Mouse (Mus musculus): Measurements from ENCODE around the gene Kptn.

The Kptn gene

GRCm38 (mm10) chr7:16120262-16120600 lies 536 bp downstream of the Kptn start:
- no peak for DNase-seq (ENCODE audit: low read depth, low spot score)

GRCm38 (mm10) chr7:16125829-16126228 lies 6.1 kb downstream of the Kptn start:
- DNase-seq (ENCODE audit: low read depth, low spot score): no peak

DNA sequence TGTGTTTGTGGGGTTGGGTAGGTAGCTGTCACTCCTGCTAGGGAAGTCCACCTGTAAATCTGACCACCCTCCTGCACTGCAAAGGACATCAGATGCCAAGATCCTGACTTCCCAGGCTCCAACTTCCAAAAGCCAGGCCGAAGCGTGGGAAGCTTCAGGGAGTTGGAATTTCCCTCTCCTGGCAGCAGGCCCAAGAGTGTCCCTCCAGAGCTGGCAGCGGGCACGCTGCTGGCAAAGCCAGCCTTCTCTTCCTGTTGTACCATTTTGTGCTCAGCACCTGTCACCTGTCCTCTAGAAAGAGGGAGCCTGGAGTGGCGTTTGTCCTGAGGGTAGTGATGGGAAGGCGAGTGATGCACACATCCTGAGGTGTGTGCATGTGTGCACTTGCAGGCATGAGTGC lies 8.6 kb downstream of the Kptn start:
- no peak for DNase-seq (ENCODE audit: low read depth, low spot score)

DNA sequence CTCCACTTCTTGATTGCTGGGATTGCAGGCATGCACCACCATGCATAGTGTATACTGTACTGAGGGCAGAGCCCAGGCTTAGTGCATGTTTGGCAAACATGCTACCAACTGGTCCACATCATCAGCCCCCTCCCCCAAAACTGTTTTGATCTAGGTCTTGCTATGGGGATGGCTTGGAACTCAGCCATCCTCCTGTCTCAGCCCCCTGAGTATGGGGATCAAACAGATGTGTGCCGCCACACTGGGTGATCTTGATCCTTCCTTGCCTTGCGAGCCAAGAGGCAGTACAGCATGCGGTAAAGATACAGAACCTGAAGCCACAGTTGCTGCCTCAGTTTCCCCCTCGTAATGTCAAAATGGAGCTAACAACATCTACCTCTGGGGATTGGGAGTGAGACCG lies 9.2 kb downstream of the Kptn start:
- DNase-seq (ENCODE audit: low read depth, low spot score): no peak

- peak; percentile 71 for DNase-seq (ENCODE audit: low read depth, low spot score)
Observed at GRCm38 (mm10) chr7:16129421-16129845, 9.7 kb downstream of the Kptn start, which contains the start of gene Slc8a2. Gene Slc8a2 (plus strand): TSS chr7:16129826.

GRCm38 (mm10) chr7:16129846-16130691 lies 10.4 kb downstream of the Kptn start:
- peak; percentile 75 for DNase-seq (ENCODE audit: low read depth, low spot score)

GRCm38 (mm10) chr7:16130956-16131634 lies 11.4 kb downstream of the Kptn start:
- DNase-seq (ENCODE audit: low read depth, low spot score): no peak

DNA sequence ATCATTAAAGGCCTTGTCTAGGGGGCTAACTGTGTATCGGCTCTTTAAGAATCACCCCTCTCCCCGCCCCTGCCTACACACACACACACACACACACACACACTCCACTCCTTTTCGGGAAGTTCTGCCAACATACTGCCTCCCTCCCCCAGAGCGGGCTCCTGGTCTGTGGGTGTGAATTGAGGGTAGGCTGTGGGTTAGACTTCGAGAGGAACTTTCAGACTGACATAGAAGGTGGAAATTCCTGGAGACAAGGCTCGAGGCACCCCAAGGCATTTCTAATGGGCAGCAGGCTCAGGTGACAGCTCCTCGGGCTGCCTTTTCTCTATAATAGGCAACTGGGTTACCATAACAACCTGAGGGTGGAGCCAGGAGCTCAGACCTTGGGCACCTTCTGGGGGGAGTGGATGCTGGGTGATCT lies 12.5 kb downstream of the Kptn start:
- no peak for DNase-seq (ENCODE audit: low read depth, low spot score)

- no peak for DNase-seq (ENCODE audit: low read depth, low spot score)
Observed at GRCm38 (mm10) chr7:16132926-16133325, 13.2 kb downstream of the Kptn start.

- no peak for DNase-seq (ENCODE audit: low read depth, low spot score)
Observed at GRCm38 (mm10) chr7:16133691-16134090, 14.0 kb downstream of the Kptn start.

GRCm38 (mm10) chr7:16134951-16135392 lies 15.3 kb downstream of the Kptn start:
- DNase-seq (ENCODE audit: low read depth, low spot score): no peak

- no peak for DNase-seq (ENCODE audit: low read depth, low spot score)
Observed at GRCm38 (mm10) chr7:16146489-16147410, 27.1 kb downstream of the Kptn start.

GRCm38 (mm10) chr7:16147643-16148042 lies 27.9 kb downstream of the Kptn start:
- DNase-seq (ENCODE audit: low read depth, low spot score): peak; percentile 38

DNA sequence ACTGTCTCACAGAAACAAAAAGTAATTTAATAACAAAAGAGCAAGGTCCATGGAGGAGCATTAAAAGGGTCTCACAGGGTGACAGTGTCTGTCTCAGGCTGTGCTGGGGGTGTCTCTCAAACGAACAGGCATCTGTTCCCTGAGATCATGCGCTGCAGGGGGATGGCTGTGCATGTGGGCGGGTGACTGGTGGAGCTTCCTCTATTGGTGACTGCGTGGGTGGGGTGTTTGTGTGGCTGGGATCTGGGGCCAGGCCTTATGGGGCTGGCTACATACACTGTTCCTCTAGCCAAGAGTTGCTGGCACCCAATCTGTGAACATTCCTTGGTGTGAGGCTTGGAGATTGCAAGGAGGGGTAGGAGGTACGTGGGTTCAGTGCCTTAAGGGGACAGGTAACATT lies 29.5 kb downstream of the Kptn start:
- no peak for DNase-seq (ENCODE audit: low read depth, low spot score)

GRCm38 (mm10) chr7:16150191-16151145 lies 30.8 kb downstream of the Kptn start:
- DNase-seq (ENCODE audit: low read depth, low spot score): no peak

DNA sequence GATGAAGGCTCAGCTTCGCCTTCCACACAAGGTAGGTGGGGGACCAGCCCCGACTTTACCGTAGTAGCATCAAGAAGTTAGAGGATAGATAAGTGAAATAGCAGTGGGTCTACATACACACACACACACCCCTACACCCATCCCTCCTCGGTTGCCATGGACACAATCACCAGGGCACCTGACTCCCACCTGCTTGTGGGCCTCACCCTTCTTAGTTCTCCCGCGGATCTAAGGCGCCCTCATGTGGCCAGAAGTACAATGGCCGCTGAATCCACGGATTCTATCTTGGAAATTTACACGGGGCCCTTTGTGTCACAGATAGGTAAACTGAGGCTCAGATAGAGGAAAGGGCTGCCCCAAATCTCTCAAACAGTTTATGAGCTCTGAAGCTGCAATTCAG lies 33.8 kb downstream of the Kptn start:
- no peak for DNase-seq (ENCODE audit: low read depth, low spot score)

- no peak for DNase-seq (ENCODE audit: low read depth, low spot score)
Observed at GRCm38 (mm10) chr7:16155132-16155872, 35.6 kb downstream of the Kptn start.

DNA sequence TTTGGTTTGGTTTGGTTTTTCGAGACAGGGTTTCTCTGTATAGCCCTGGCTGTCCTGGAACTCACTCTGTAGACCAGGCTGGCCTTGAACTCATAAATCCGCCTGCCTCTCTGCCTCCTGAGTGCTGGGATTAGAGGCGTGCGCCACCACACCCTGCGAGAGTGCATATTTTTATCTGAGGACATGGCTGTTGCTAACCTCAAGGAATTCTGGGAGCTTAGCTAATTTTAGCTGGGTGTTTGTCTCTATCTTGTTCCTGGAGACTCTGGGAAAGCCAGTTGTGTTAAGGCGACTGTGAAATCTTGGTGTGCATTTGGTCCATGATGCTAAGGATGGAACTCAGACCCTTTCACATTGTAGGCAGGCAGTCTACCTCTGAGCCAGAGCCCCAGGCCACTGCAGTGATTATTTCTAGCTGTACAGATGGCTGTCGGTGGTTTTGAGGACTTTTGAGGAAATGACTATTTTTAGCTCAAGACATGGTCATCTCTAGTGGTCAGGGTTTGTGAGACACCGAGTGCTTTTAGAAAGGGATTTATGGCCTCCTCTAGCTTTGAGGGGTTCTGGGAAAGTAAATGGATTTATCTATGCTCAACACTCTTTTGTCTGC lies 36.5 kb downstream of the Kptn start:
- no peak for DNase-seq (ENCODE audit: low read depth, low spot score)

DNA sequence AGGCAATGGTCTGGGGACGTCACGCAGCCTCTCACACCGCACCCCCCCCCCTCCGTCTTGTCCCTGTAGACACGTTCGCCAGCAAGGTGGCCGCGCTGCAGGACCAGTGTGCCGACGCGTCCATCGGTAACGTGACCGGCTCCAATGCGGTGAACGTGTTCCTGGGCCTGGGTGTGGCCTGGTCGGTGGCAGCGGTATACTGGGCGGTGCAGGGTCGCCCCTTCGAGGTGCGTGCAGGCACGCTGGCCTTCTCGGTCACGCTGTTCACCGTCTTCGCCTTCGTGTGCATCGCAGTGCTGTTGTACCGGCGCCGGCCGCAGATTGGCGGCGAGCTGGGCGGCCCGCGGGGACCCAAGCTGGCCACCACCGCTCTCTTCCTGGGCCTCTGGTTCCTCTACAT lies 39.0 kb downstream of the Kptn start:
- no peak for DNase-seq (ENCODE audit: low read depth, low spot score)

- no peak for DNase-seq (ENCODE audit: low read depth, low spot score)
Observed at GRCm38 (mm10) chr7:16160702-16161101, 41.0 kb downstream of the Kptn start.
